Mouse (Mus musculus) lung, postnatal 4 days (tissue): ENCODE measurements around the gene Brox.
A peak's percentile ranks its signal among the peaks of the same experiment; 100 is the strongest.
"Not testable (repeated sequence)": the region's sequence is repeated elsewhere in the genome, so short reads cannot be mapped to it uniquely, and the experiment has no call there.

Experiments
- DNase-seq, 2 experiments: peaks; one replicate each; pipeline ENCODE4 v3.0.0; 2021

The Brox gene

DNA sequence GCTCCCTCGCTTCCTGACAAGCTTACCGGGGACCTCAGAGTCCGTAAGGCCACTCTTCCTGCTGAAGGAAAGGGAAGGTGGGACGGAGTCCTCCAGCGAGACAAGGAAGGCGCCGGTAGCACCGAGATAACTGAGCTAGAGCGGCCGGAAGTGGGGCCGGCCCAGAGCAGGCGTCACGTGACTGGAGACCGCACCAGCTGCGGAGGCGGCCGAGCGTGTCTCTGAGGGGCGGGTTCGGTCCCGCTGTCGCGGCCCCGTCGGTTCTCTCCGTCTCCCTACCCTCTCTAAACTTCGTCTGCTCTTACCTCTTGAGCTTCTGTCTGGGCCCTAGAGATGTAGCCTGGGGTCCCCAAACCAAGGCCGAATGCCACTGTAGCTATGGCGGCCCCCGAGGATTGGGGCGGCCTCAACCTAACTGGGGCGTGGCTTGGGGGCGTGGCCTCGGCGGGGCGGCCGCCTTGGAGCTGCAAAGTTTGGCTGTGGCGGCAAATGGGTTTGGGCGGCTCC lies at the start of gene Brox:
TSS of gene Brox (minus strand) at position 393 of the 507 bp plus-strand sequence.
- peak; percentile 96 to 97 for DNase-seq

- DNase-seq, result no peak
These were observed 48.7 kb upstream of the Brox start for GRCm38 (mm10) chr1:183345817-183346195.

DNA sequence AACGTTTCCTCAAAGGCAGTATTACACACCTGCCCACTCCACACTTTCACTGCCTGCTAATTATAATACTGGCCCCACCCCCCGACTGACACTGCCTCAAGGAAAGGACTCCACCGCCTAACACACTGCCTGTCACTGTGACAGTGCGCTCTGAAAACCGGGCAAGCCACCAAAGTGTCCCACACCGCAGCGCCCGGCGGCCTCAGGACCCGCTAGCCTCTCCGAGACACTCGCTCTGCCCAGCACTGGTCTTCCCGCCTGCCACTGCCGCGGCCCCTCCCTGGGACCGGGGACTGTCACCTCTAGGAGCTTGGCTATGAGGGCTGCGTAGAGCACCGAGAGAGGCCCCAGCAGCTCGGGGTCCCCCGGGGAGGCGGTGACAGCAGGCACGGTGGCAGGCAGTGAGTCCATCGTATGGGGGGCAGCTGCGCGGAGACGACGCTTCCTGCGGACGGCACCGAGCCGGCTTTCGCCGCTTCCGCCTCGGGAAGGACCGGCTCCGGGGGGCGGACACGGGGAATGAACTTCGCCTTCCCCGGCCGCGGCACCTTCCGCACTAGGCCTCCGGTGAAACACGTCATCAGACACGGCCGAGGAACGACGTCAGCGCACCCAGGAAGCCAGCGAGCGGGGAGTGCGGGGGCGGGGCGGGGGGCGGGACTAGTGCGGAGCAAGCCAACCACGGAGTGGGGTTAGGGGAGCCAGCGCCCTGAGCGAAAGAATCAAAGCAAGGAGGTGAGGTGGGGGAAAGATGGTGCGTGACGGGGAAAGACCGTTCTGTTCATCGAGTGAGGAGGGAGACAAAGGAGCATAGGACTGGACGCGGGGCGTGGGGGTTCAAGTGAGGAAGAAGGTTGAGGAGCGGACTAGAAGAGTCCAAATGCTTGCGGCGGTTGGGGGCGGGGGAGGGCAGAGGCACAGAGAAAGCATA lies 48.1 kb upstream of the Brox start:
- DNase-seq, result peak; percentile 90 to 91

- not testable (repeated sequence) for DNase-seq
These were observed 45.8 kb upstream of the Brox start for GRCm38 (mm10) chr1:183342902-183343301.

GRCm38 (mm10) chr1:183327171-183327570 lies 30.1 kb upstream of the Brox start:
- DNase-seq, result no peak

DNA sequence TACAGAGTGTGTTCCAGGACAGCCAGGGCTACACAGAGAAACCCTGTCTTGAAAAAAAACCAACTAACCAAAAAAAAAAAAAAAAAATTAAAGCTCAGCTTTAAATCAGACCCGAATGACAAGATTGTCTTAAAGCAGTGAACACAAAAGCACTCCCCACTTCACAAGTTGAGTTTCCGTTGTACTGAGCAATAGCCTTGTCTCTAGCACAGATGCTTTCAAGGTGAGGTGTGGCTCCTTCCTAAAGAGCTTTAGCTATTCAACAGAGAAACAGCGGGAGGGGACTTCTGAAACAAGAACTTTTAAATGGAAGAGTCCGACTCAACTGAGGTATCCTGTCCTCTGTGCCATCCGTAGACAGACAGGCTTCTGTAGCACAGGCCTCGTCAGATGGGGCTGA lies 27.4 kb upstream of the Brox start:
- DNase-seq, result no peak

DNA sequence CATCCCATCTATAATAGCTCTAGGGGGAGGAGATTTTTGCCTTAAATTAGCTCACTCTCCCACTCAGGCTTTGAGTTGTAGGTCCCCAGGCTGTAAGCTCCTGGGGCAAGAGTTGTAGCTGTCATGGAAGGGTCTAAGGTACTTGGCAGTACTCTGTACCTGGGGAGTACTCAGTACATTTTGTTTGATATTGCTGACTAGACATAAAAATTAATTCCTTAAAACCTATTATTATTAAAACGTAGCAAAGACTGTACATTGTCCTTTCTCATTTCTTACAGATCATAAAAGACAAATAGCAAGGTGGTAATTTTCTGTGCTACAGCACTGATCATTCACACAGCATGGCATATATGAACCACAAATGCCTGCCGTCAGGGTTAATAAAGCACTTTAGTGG lies 26.9 kb upstream of the Brox start:
- DNase-seq, result no peak

DNA sequence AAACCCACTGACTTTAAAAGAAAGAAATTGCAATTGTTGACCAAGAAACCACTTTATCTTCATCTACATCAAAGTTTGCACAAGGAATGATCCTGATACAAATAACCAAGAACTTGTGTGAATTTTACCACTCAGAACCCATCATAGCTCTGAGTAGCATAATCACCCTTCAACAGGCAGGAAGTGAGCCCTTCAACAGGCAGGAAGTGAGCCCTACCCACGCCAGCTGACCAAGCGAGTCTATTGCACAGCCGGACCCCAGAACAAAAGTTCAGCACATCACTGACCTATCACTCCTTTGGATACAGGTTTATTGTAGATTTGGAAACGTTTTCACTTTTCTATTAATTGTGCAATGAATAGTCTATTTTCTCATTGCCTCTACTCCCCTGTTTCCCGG lies 25.4 kb upstream of the Brox start:
- not testable (repeated sequence) for DNase-seq

GRCm38 (mm10) chr1:183320708-183321107 lies 23.6 kb upstream of the Brox start:
- no peak for DNase-seq

- DNase-seq, result no peak
These were observed 18.7 kb upstream of the Brox start for GRCm38 (mm10) chr1:183315783-183316182.

DNA sequence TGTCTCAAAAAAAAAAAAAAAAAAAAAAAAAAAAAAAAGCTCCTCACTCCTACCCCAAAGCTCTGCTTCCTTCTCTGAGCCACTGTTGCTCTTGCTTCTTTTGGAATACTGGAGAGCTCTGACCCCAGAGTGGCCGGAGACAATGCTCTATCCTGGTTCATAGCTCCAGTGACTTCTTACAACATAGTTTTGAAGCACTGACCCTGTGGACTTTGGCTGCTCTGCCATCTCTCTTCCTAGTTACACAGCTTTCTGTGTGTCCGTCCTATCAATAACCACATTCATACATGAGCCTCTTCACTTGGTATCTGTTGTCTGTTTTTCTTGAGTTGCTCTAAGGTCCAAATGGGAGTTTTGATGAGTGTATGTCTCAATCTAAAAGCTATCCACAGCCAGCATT lies 15.0 kb upstream of the Brox start:
- DNase-seq, result no peak

DNA sequence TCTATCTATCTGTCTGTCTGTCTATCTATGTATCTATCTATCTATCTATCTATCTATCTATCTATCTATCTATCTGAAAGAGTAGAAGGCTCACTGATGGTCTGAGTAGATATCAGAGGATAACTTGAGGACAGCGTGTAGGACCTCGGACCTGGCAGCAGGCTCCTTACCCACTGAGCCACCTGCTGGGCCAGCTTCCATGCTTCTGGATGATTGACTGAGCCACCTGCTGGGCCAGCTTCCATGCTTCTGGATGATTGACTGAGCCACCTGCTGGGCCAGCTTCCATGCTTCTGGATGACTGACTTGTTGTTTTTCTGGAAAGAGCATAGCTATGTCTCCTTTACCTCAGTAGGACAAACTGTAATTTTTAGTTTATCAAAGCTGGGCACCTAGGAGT lies 12.5 kb upstream of the Brox start:
- not testable (repeated sequence) for DNase-seq

DNA sequence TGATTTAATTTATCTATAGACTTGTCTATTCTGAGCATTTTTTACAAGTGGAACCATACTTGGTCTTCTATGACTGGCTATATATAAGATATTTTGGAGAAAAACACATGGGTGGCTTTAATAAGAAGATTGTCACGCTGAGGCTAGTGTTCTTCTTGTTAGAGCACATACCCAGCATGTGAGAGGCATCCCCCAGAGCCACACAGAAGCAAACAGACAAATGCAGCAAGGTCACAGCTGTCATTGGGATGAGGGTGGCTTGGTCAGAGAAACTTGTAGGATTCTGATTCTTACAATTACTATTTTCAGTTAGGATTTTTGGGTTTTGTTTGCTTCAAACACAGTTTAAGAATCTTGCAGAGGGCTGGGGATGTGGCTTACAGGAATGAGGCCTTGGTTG lies 11.4 kb upstream of the Brox start:
- DNase-seq, result no peak

- DNase-seq, result peak in 1 of 2 experiments; percentile 11
These were observed 10.5 kb upstream of the Brox start for GRCm38 (mm10) chr1:183307555-183307954.

DNA sequence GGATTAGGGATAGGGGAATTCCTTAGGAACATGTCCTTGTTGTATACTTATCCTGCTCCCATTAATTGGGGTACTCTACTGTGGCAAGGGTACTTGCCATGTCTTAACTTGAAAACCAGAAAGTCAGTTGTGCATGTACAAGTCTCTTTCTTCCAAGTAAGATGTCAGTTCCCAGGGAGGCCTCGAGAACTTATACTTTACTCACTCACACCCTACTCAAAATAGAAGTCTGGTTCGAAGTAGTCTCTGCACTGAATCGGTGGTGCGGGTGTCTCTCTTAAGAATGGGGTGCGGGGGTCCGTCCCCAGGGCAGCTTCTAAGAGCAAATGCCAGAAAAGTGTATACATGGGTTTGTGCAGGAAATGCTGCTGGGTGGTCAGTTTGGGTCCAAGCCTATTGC lies 2.1 kb upstream of the Brox start:
- peak; percentile 90 to 95 for DNase-seq

- DNase-seq, result peak; percentile 44 to 46
These were observed 919 bp upstream of the Brox start for GRCm38 (mm10) chr1:183297886-183298489.

GRCm38 (mm10) chr1:183297473-183297885 lies 410 bp upstream of the Brox start:
- DNase-seq, result no peak

- peak; percentile 52 to 70 for DNase-seq
These were observed 604 bp downstream of the Brox start, which contains the start of gene Aida for GRCm38 (mm10) chr1:183296465-183296864. Gene Aida, plus strand, starts transcription at chr1:183296590.

GRCm38 (mm10) chr1:183289576-183289975 lies 7.5 kb downstream of the Brox start:
- no peak for DNase-seq

DNA sequence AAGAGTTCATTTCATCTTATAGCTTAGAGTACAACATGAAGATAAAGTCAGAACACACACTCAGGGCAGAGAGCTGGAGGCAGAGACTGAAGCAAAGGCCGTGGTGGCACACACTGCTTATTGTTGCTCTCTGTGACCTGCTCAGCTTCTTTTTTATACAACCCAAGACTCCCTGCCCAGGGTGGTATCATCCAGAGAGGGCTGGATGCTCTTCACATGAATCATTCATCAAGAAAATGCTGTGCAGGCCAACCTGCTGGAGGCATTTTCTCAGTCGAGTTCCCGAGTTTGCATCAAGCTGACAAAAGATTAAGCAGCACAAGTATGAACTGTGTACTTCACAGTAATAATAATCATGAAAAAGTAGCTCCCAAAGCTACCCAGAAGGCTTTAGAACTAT lies 8.7 kb downstream of the Brox start:
- no peak for DNase-seq

DNA sequence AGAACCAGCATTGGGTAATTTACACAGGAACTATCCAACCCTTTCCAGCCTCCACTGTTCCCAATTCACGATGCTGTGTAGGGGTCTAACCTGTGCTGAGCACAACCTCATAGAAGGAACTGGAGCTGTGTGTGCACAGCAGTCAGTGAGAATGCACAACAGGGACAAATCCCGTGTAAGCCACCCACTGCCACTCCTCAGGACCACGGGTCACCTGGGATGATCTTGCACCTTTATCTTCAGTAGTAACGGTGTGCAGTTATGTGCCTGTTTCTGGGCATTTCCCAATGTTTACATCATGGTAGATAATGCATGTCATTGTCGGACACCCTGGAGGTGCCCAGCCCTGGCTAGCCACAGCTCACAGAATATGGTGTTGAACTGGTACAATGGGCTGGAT lies 21.3 kb downstream of the Brox start:
- no peak for DNase-seq

DNA sequence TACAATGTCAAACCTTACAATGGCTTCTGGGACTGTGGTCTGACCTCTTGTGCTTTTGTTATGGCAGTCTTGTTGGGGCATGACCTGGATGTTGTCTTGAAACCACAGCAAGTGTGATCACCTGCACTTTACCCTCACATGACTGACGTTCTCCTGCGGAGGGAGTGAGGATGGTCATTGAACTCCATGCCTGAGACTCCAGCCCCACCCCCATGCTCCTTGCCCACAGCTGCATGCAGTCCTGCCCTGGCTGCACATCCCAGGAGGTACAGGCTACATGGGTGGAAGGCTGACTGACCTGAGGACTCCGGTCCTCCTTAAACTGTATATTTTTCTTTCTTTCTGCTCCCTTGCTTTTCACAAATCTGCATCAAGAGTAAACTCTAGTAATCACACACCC lies 22.7 kb downstream of the Brox start:
- no peak for DNase-seq

- peak in 1 of 2 experiments; percentile 8 for DNase-seq
These were observed 23.9 kb downstream of the Brox start for GRCm38 (mm10) chr1:183272867-183273818.
